Mouse (Mus musculus): Measurements from ENCODE around the gene Olfr746. TPM values are rescaled to one million over a fixed set of nuclear protein-coding genes. Genes with fewer than 3 reads are reported as not detected.

Gene Olfr746
- polyA plus RNA-seq (2012; rRNA removed) (not detected in 2 replicates), polyA plus RNA-seq (2014; fragmentation: Nextera tagmentation; extraction: Ambion mirVana) (not detected in 2 replicates)

DNA sequence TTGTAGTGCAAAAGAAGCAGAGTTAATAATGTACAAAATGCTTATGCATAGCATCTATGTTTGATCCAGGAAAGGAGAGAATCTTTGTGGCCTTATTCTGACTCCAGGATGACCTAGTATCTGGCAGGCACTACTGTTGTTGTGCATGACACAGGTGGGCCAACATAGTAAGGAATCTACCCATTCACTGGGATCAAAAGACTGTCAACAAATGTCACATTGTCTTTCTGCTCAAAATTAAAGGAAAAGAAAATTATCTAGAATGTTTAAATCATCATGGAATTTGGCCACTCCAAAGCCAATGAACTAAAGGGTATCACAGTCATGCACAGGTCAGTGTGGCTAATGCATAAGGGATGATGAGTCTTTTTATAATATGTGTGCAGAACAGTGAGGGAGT is at the start of gene Olfr746:
Gene Olfr746, plus strand, starts transcription at position 301 of the 400 bp plus-strand sequence.
- Histone ChIP-seq H3K9me3 (ENCODE audit: control insufficient read depth, low read length) (no peaks in the 10 kb centered on the region), H3K4me1 (ENCODE audit: control insufficient read depth, insufficient read depth, low read length) (no peaks in the 10 kb centered on the region)
- ATAC-seq (ENCODE audit: low FRiP score, low read depth) = no peak

DNA sequence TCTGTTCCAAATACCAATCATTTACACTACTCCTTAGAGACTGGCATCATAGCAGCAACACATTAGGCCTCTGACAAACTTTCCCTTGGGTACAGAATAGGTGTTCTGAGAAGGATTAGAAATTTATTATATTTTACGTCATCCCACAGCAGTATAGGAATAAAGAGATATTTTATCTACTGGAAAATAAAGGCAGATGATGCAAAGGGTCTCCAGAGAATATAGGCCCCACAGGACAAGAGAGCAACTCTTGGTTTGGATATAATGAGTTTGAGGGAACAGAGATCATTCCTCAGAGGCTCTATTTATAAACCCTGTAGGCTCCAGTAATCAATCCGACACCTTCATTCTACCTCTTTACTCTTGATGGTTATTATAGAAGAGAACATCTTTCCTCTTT is 32.3 kb upstream of the Olfr746 start, which contains the start of gene Olfr744:
Gene Olfr744, plus strand, starts transcription at position 301 of the 400 bp plus-strand sequence.
- no peak within 1 kb of the TSS for H3K4me3 ChIP-seq (replicated peaks; ENCODE audit: low read length)
- no peak within 1 kb of the TSS for H3K9ac ChIP-seq (ENCODE audit: low read depth, low read length, severe bottlenecking)
- H3K9me3 ChIP-seq (ENCODE audit: control insufficient read depth, low read length) = no peaks in the 10 kb centered on the region; the same call in 1 of the 2 replicates
- no peaks in the 10 kb centered on the region for H3K27me3 ChIP-seq (ENCODE audit: control insufficient read depth, insufficient read depth, low read length)
- no peaks in the 10 kb centered on the region for H3K4me1 ChIP-seq (ENCODE audit: control insufficient read depth, insufficient read depth, low read length)
- DNase-seq (ENCODE audit: low spot score) (no peak), ATAC-seq (ENCODE audit: low FRiP score, low read depth) (no peak)
- H3K36me3 ChIP-seq (ENCODE audit: control insufficient read depth, insufficient read depth, low read length) = no peaks in the 10 kb centered on the region
- WGBS = 89% methylated on average over 2 of the region's 2 CpGs
- H3K27ac ChIP-seq (replicated peaks; ENCODE audit: low read depth, low read length) = no peak within 1 kb of the TSS
- no peak within 1 kb of the TSS for H3K4me2 ChIP-seq (replicated peaks; ENCODE audit: low read depth, low read length, severe bottlenecking)
- TF ChIP-seq POLR2A (IDR thresholded peaks at IDR 0.05; ENCODE audit: borderline replicate concordance, extremely low read depth, insufficient read depth, insufficient read length) = no peak

More for the DNA sequence above, at the start of gene Olfr746:
- no peak within 1 kb of the TSS for H3K9ac ChIP-seq (ENCODE audit: low read depth, low read length, severe bottlenecking)
- TF ChIP-seq POLR2A (IDR thresholded peaks at IDR 0.05; ENCODE audit: borderline replicate concordance, extremely low read depth, insufficient read depth, insufficient read length) = no peak
- no peak within 1 kb of the TSS for H3K4me3 ChIP-seq (replicated peaks; ENCODE audit: low read length)
- H3K27ac ChIP-seq (replicated peaks; ENCODE audit: low read depth, low read length) = no peak within 1 kb of the TSS
- H3K4me2 ChIP-seq (replicated peaks; ENCODE audit: low read depth, low read length, severe bottlenecking) = no peak within 1 kb of the TSS
- no peaks in the 10 kb centered on the region for H3K36me3 ChIP-seq (ENCODE audit: control insufficient read depth, insufficient read depth, low read length)
- no peak for DNase-seq (ENCODE audit: low spot score)
- H3K27me3 ChIP-seq (ENCODE audit: control insufficient read depth, insufficient read depth, low read length) = no peaks in the 10 kb centered on the region

DNA sequence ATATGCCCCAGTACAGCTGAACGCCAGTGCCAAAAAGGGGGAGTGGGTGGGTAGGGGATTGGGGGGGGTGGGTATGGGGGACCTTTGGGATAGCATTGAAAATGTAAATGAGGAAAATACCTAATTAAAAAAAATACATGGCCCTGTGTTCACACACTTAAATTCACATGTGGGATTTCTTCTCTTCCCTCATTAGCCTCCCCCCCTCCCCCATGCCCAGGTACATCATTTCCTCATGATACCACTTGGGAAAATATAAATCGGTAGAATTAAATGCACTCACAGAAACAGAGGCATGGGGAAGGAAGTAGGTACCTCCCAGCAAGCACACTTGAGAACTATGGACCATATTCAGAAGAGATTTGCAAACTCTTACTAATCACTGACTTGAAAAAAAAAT is 7.8 kb upstream of the Olfr746 start, which contains the start of gene Olfr745:
Gene Olfr745, plus strand, starts transcription at position 301 of the 400 bp plus-strand sequence.
- H3K9me3 ChIP-seq (ENCODE audit: control insufficient read depth, low read length) = no peaks in the 10 kb centered on the region
- no peak within 1 kb of the TSS for H3K4me3 ChIP-seq (replicated peaks; ENCODE audit: low read length)
- H3K4me1 ChIP-seq (ENCODE audit: control insufficient read depth, insufficient read depth, low read length) = no peaks in the 10 kb centered on the region
- no peaks in the 10 kb centered on the region for H3K27me3 ChIP-seq (ENCODE audit: control insufficient read depth, insufficient read depth, low read length)
- no peaks in the 10 kb centered on the region for H3K36me3 ChIP-seq (ENCODE audit: control insufficient read depth, insufficient read depth, low read length)
- no peak for DNase-seq (ENCODE audit: low spot score)
- TF ChIP-seq POLR2A (IDR thresholded peaks at IDR 0.05; ENCODE audit: borderline replicate concordance, extremely low read depth, insufficient read depth, insufficient read length) = no peak
- WGBS = 76% methylated on average over 2 of the region's 2 CpGs
- H3K9ac ChIP-seq (ENCODE audit: low read depth, low read length, severe bottlenecking) = no peak within 1 kb of the TSS
- H3K4me2 ChIP-seq (replicated peaks; ENCODE audit: low read depth, low read length, severe bottlenecking) = no peak within 1 kb of the TSS
- no peak for ATAC-seq (ENCODE audit: low FRiP score, low read depth)
- H3K27ac ChIP-seq (replicated peaks; ENCODE audit: low read depth, low read length) = no peak within 1 kb of the TSS

DNA sequence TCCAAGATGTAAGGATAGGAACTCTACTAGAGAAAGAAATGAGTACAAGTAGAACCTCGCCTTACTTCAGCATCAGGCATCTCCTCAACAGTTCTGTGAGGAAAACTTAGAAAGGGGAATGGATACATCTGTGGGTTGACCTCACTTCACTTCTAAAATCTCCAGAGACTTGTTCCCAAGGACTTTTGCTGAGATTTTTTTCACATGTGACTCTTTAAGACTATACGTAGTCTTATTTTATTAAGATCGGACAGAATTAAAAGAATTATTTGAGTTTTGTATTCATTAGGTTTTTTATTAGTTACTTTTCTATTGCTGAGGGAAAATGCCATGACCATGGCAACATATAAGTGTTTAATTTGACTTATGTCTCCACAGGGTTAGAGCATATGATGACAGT is 46.2 kb downstream of the Olfr746 start, which contains the start of gene Olfr747:
Gene Olfr747, minus strand, starts transcription at position 101 of the 400 bp plus-strand sequence.
- DNase-seq (ENCODE audit: low spot score) = no peak
- Histone ChIP-seq H3K27ac (replicated peaks; ENCODE audit: low read depth, low read length) (no peak within 1 kb of the TSS), H3K9ac (ENCODE audit: low read depth, low read length, severe bottlenecking) (no peak within 1 kb of the TSS), H3K27me3 (ENCODE audit: control insufficient read depth, insufficient read depth, low read length) (no peaks in the 10 kb centered on the region), H3K9me3 (ENCODE audit: control insufficient read depth, low read length) (no peaks in the 10 kb centered on the region), H3K4me1 (ENCODE audit: control insufficient read depth, insufficient read depth, low read length) (no peaks in the 10 kb centered on the region), H3K4me3 (replicated peaks; ENCODE audit: low read length) (no peak within 1 kb of the TSS), H3K4me2 (replicated peaks; ENCODE audit: low read depth, low read length, severe bottlenecking) (no peak within 1 kb of the TSS), H3K36me3 (ENCODE audit: control insufficient read depth, insufficient read depth, low read length) (no peaks in the 10 kb centered on the region)
- 82% methylated on average over 3 of the region's 3 CpGs for WGBS
- TF ChIP-seq POLR2A (IDR thresholded peaks at IDR 0.05; ENCODE audit: borderline replicate concordance, extremely low read depth, insufficient read depth, insufficient read length) = no peak
- ATAC-seq (ENCODE audit: low FRiP score, low read depth) = no peak

Other genes with a start within 250 kb of the Olfr746 start
- not detected in 2 replicates for gene Olfr738, start 239.5 kb upstream of the Olfr746 start, polyA plus RNA-seq (2012; rRNA removed)
- not detected in 2 replicates for gene Olfr738, start 239.5 kb upstream of the Olfr746 start, polyA plus RNA-seq (2014; fragmentation: Nextera tagmentation; extraction: Ambion mirVana)
- not detected in 2 replicates for gene Olfr739, start 228.5 kb upstream of the Olfr746 start, polyA plus RNA-seq (2012; rRNA removed)
- not detected in 2 replicates for gene Olfr739, start 228.5 kb upstream of the Olfr746 start, polyA plus RNA-seq (2014; fragmentation: Nextera tagmentation; extraction: Ambion mirVana)
- gene Olfr740, start 201.5 kb upstream of the Olfr746 start, polyA plus RNA-seq (2012; rRNA removed) = not detected in 2 replicates
- gene Olfr740, start 201.5 kb upstream of the Olfr746 start, polyA plus RNA-seq (2014; fragmentation: Nextera tagmentation; extraction: Ambion mirVana) = not detected in 2 replicates
- gene Olfr741, start 174.3 kb upstream of the Olfr746 start, polyA plus RNA-seq (2012; rRNA removed) = not detected in 2 replicates
- not detected in 2 replicates for gene Olfr741, start 174.3 kb upstream of the Olfr746 start, polyA plus RNA-seq (2014; fragmentation: Nextera tagmentation; extraction: Ambion mirVana)
- gene Olfr742, start 143.5 kb upstream of the Olfr746 start, polyA plus RNA-seq (2012; rRNA removed) = not detected in 2 replicates
- not detected in 2 replicates for gene Olfr742, start 143.5 kb upstream of the Olfr746 start, polyA plus RNA-seq (2014; fragmentation: Nextera tagmentation; extraction: Ambion mirVana)
- gene Olfr743, start 125.2 kb upstream of the Olfr746 start, polyA plus RNA-seq (2012; rRNA removed) = not detected in 2 replicates
- not detected in 2 replicates for gene Olfr743, start 125.2 kb upstream of the Olfr746 start, polyA plus RNA-seq (2014; fragmentation: Nextera tagmentation; extraction: Ambion mirVana)
- gene Olfr744, start 32.2 kb upstream of the Olfr746 start, polyA plus RNA-seq (2012; rRNA removed) = not detected in 2 replicates
- gene Olfr744, start 32.2 kb upstream of the Olfr746 start, polyA plus RNA-seq (2014; fragmentation: Nextera tagmentation; extraction: Ambion mirVana) = not detected in 2 replicates
- not detected in 2 replicates for gene Olfr745, start 7.7 kb upstream of the Olfr746 start, polyA plus RNA-seq (2012; rRNA removed)
- not detected in 2 replicates for gene Olfr745, start 7.7 kb upstream of the Olfr746 start, polyA plus RNA-seq (2014; fragmentation: Nextera tagmentation; extraction: Ambion mirVana)
- not detected in 2 replicates for gene Olfr747, start 46.1 kb downstream of the Olfr746 start, polyA plus RNA-seq (2012; rRNA removed)
- gene Olfr747, start 46.1 kb downstream of the Olfr746 start, polyA plus RNA-seq (2014; fragmentation: Nextera tagmentation; extraction: Ambion mirVana) = not detected in 2 replicates
- gene Olfr748, start 60.3 kb downstream of the Olfr746 start, polyA plus RNA-seq (2012; rRNA removed) = not detected in 2 replicates
- gene Olfr748, start 60.3 kb downstream of the Olfr746 start, polyA plus RNA-seq (2014; fragmentation: Nextera tagmentation; extraction: Ambion mirVana) = not detected in 2 replicates
- gene Olfr749, start 98.0 kb downstream of the Olfr746 start, polyA plus RNA-seq (2012; rRNA removed) = not detected in 2 replicates
- gene Olfr749, start 98.0 kb downstream of the Olfr746 start, polyA plus RNA-seq (2014; fragmentation: Nextera tagmentation; extraction: Ambion mirVana) = not detected in 2 replicates
- 75.6 and 77.4 TPM in 2 replicates for gene Ttc5, start 138.4 kb downstream of the Olfr746 start, polyA plus RNA-seq (2012; rRNA removed)
- gene Ttc5, start 138.4 kb downstream of the Olfr746 start, polyA plus RNA-seq (2014; fragmentation: Nextera tagmentation; extraction: Ambion mirVana) = 63.2 and 67.6 TPM in 2 replicates
- not detected in 2 replicates for gene Ccnb1ip1, start 160.6 kb downstream of the Olfr746 start, polyA plus RNA-seq (2012; rRNA removed)
- gene Ccnb1ip1, start 160.6 kb downstream of the Olfr746 start, polyA plus RNA-seq (2014; fragmentation: Nextera tagmentation; extraction: Ambion mirVana) = not detected in 2 replicates
- gene Parp2, start 160.8 kb downstream of the Olfr746 start, polyA plus RNA-seq (2012; rRNA removed) = 65.4 and 86.6 TPM in 2 replicates
- 54.0 and 57.8 TPM in 2 replicates for gene Parp2, start 160.8 kb downstream of the Olfr746 start, polyA plus RNA-seq (2014; fragmentation: Nextera tagmentation; extraction: Ambion mirVana)
- gene Tep1, start 223.5 kb downstream of the Olfr746 start, polyA plus RNA-seq (2012; rRNA removed) = 9.5 and 13.0 TPM in 2 replicates
- gene Tep1, start 223.5 kb downstream of the Olfr746 start, polyA plus RNA-seq (2014; fragmentation: Nextera tagmentation; extraction: Ambion mirVana) = 8.3 and 10.5 TPM in 2 replicates